Mouse (Mus musculus): ENCODE data around the gene Prr27. TPM values are rescaled to one million over a fixed set of nuclear protein-coding genes. Genes with fewer than 3 reads are reported as not detected.

Gene Prr27
- not detected in 2 replicates for polyA plus RNA-seq (2011; ENCODE audit: insufficient read depth, insufficient read length, low read depth, missing spikeins)

- no peaks in the 10 kb centered on the region for H3K36me3 ChIP-seq (ENCODE audit: control insufficient read depth, insufficient read depth, low read length, poor library complexity, severe bottlenecking)
- no peaks in the 10 kb centered on the region for H3K4me1 ChIP-seq (ENCODE audit: control insufficient read depth, insufficient read depth, low read length)
- H3K27me3 ChIP-seq (ENCODE audit: control insufficient read depth, insufficient read depth, low read length, poor library complexity, severe bottlenecking), result no peaks in the 10 kb centered on the region
- no peak within 1 kb of the TSS for H3K4me3 ChIP-seq (ENCODE audit: low read depth, low read length)
- no peak within 1 kb of the TSS for H3K9ac ChIP-seq (ENCODE audit: low read depth, poor library complexity, severe bottlenecking)
- H3K9me3 ChIP-seq (replicated peaks; ENCODE audit: control insufficient read depth, insufficient read depth, low read length, poor library complexity, severe bottlenecking), result 0 out of 2 replicates have a peak, but pooled peaks cover 5% of the 10 kb centered on the region
- TF ChIP-seq CTCF (IDR thresholded peaks at IDR 0.05; ENCODE audit: low read depth, low read length), result no peak
- no peak for TF ChIP-seq POLR2A (IDR thresholded peaks at IDR 0.05; ENCODE audit: insufficient read depth, low read length)
- TF ChIP-seq EP300 (IDR thresholded peaks at IDR 0.05; ENCODE audit: insufficient read depth, low read depth, low read length), result no peak
- no peak within 1 kb of the TSS for H3K27ac ChIP-seq (ENCODE audit: insufficient read depth, low read length)
Measured at GRCm38 (mm10) chr5:87825386-87825785, at the start of gene Prr27. TSS of gene Prr27 (plus strand) at chr5:87825686.

GRCm38 (mm10) chr5:87782731-87783130 is 42.8 kb upstream of the Prr27 start:
- no peak overlapping the region for H3K4me3 ChIP-seq (ENCODE audit: low read depth, low read length)
- no peak overlapping the region for H3K9ac ChIP-seq (ENCODE audit: low read depth, poor library complexity, severe bottlenecking)
- H3K27me3 ChIP-seq (ENCODE audit: control insufficient read depth, insufficient read depth, low read length, poor library complexity, severe bottlenecking), result no peaks in the 10 kb centered on the region
- TF ChIP-seq EP300 (IDR thresholded peaks at IDR 0.05; ENCODE audit: insufficient read depth, low read depth, low read length) (no peak), POLR2A (IDR thresholded peaks at IDR 0.05; ENCODE audit: insufficient read depth, low read length) (no peak), CTCF (IDR thresholded peaks at IDR 0.05; ENCODE audit: low read depth, low read length) (no peak)
- H3K9me3 ChIP-seq (replicated peaks; ENCODE audit: control insufficient read depth, insufficient read depth, low read length, poor library complexity, severe bottlenecking), result no peaks in the 10 kb centered on the region
- no peaks in the 10 kb centered on the region for H3K36me3 ChIP-seq (ENCODE audit: control insufficient read depth, insufficient read depth, low read length, poor library complexity, severe bottlenecking)
- no peaks in the 10 kb centered on the region for H3K4me1 ChIP-seq (ENCODE audit: control insufficient read depth, insufficient read depth, low read length)
- H3K27ac ChIP-seq (ENCODE audit: insufficient read depth, low read length), result no peak overlapping the region

- H3K36me3 ChIP-seq (ENCODE audit: control insufficient read depth, insufficient read depth, low read length, poor library complexity, severe bottlenecking), result no peaks in the 10 kb centered on the region
- no peaks in the 10 kb centered on the region for H3K27me3 ChIP-seq (ENCODE audit: control insufficient read depth, insufficient read depth, low read length, poor library complexity, severe bottlenecking)
- H3K9me3 ChIP-seq (replicated peaks; ENCODE audit: control insufficient read depth, insufficient read depth, low read length, poor library complexity, severe bottlenecking), result no peaks in the 10 kb centered on the region
- no peaks in the 10 kb centered on the region for H3K4me1 ChIP-seq (ENCODE audit: control insufficient read depth, insufficient read depth, low read length)
- H3K4me3 ChIP-seq (ENCODE audit: low read depth, low read length), result no peak within 1 kb of the TSS
- no peak within 1 kb of the TSS for H3K9ac ChIP-seq (ENCODE audit: low read depth, poor library complexity, severe bottlenecking)
- no peak for TF ChIP-seq EP300 (IDR thresholded peaks at IDR 0.05; ENCODE audit: insufficient read depth, low read depth, low read length)
- no peak for TF ChIP-seq POLR2A (IDR thresholded peaks at IDR 0.05; ENCODE audit: insufficient read depth, low read length)
- TF ChIP-seq CTCF (IDR thresholded peaks at IDR 0.05; ENCODE audit: low read depth, low read length), result no peak
- H3K27ac ChIP-seq (ENCODE audit: insufficient read depth, low read length), result no peak within 1 kb of the TSS
Measured at GRCm38 (mm10) chr5:87807782-87808181, 17.7 kb upstream of the Prr27 start, which contains the start of gene Csn1s2b. TSS of gene Csn1s2b (plus strand) at chr5:87808082.

GRCm38 (mm10) chr5:87809253-87809652 is 16.2 kb upstream of the Prr27 start:
- Histone ChIP-seq H3K9ac (ENCODE audit: low read depth, poor library complexity, severe bottlenecking) (no peak overlapping the region), H3K27ac (ENCODE audit: insufficient read depth, low read length) (no peak overlapping the region), H3K9me3 (replicated peaks; ENCODE audit: control insufficient read depth, insufficient read depth, low read length, poor library complexity, severe bottlenecking) (no peaks in the 10 kb centered on the region), H3K27me3 (ENCODE audit: control insufficient read depth, insufficient read depth, low read length, poor library complexity, severe bottlenecking) (no peaks in the 10 kb centered on the region), H3K36me3 (ENCODE audit: control insufficient read depth, insufficient read depth, low read length, poor library complexity, severe bottlenecking) (no peaks in the 10 kb centered on the region), H3K4me3 (ENCODE audit: low read depth, low read length) (no peak overlapping the region), H3K4me1 (ENCODE audit: control insufficient read depth, insufficient read depth, low read length) (no peaks in the 10 kb centered on the region)
- TF ChIP-seq POLR2A (IDR thresholded peaks at IDR 0.05; ENCODE audit: insufficient read depth, low read length) (no peak), CTCF (IDR thresholded peaks at IDR 0.05; ENCODE audit: low read depth, low read length) (no peak), EP300 (IDR thresholded peaks at IDR 0.05; ENCODE audit: insufficient read depth, low read depth, low read length) (no peak)

GRCm38 (mm10) chr5:87855136-87855716 is 29.7 kb downstream of the Prr27 start:
- no peak overlapping the region for H3K4me3 ChIP-seq (ENCODE audit: low read depth, low read length)
- TF ChIP-seq EP300 (IDR thresholded peaks at IDR 0.05; ENCODE audit: insufficient read depth, low read depth, low read length) (no peak), POLR2A (IDR thresholded peaks at IDR 0.05; ENCODE audit: insufficient read depth, low read length) (no peak), CTCF (IDR thresholded peaks at IDR 0.05; ENCODE audit: low read depth, low read length) (no peak)
- no peaks in the 10 kb centered on the region for H3K27me3 ChIP-seq (ENCODE audit: control insufficient read depth, insufficient read depth, low read length, poor library complexity, severe bottlenecking)
- H3K27ac ChIP-seq (ENCODE audit: insufficient read depth, low read length), result no peak overlapping the region
- no peaks in the 10 kb centered on the region for H3K4me1 ChIP-seq (ENCODE audit: control insufficient read depth, insufficient read depth, low read length)
- H3K9me3 ChIP-seq (replicated peaks; ENCODE audit: control insufficient read depth, insufficient read depth, low read length, poor library complexity, severe bottlenecking), result no peaks in the 10 kb centered on the region
- no peaks in the 10 kb centered on the region for H3K36me3 ChIP-seq (ENCODE audit: control insufficient read depth, insufficient read depth, low read length, poor library complexity, severe bottlenecking)
- H3K9ac ChIP-seq (ENCODE audit: low read depth, poor library complexity, severe bottlenecking), result no peak overlapping the region

- Histone ChIP-seq H3K9ac (ENCODE audit: low read depth, poor library complexity, severe bottlenecking) (no peak overlapping the region), H3K4me1 (ENCODE audit: control insufficient read depth, insufficient read depth, low read length) (no peaks in the 10 kb centered on the region), H3K36me3 (ENCODE audit: control insufficient read depth, insufficient read depth, low read length, poor library complexity, severe bottlenecking) (no peaks in the 10 kb centered on the region), H3K27ac (ENCODE audit: insufficient read depth, low read length) (no peak overlapping the region), H3K4me3 (ENCODE audit: low read depth, low read length) (no peak overlapping the region), H3K27me3 (ENCODE audit: control insufficient read depth, insufficient read depth, low read length, poor library complexity, severe bottlenecking) (no peaks in the 10 kb centered on the region), H3K9me3 (replicated peaks; ENCODE audit: control insufficient read depth, insufficient read depth, low read length, poor library complexity, severe bottlenecking) (no peaks in the 10 kb centered on the region)
- TF ChIP-seq POLR2A (IDR thresholded peaks at IDR 0.05; ENCODE audit: insufficient read depth, low read length) (no peak), CTCF (IDR thresholded peaks at IDR 0.05; ENCODE audit: low read depth, low read length) (no peak), EP300 (IDR thresholded peaks at IDR 0.05; ENCODE audit: insufficient read depth, low read depth, low read length) (no peak)
Measured at GRCm38 (mm10) chr5:87870084-87870483, 44.6 kb downstream of the Prr27 start.
